Mouse (Mus musculus): ENCODE results near the gene Rmnd1. TPM values are rescaled to one million over a fixed set of nuclear protein-coding genes. Genes with fewer than 3 reads are reported as not detected.

The Rmnd1 gene
- total and polyA plus RNA-seq, 3 experiments, result 51.1 to 67.4 (median 62.0) TPM

GRCm38 (mm10) chr10:4390550-4390949 lies 41.6 kb downstream of the Rmnd1 start:
- no peak overlapping the region for H3K27ac ChIP-seq

GRCm38 (mm10) chr10:4389461-4390112 lies 42.6 kb downstream of the Rmnd1 start:
- Histone ChIP-seq H3K4me1 (ENCODE audit: control insufficient read depth, insufficient read depth, low read length) (peaks cover 26% of the 10 kb centered on the region), H3K4me3 (no peak overlapping the region), H3K79me2 (replicated peaks; ENCODE audit: control insufficient read depth, insufficient read depth, low read length) (peaks cover 10% of the 10 kb centered on the region), H3K36me3 (ENCODE audit: control insufficient read depth, insufficient read depth, low read length) (peaks cover 19% of the 10 kb centered on the region), H3K27ac (no peak overlapping the region), H3K27me3 (ENCODE audit: control insufficient read depth, insufficient read depth, low read length) (no peaks in the 10 kb centered on the region), H3K9ac (ENCODE audit: low read depth, low read length) (no peak overlapping the region)
- intact Hi-C loops (cut with DNase I), result no loop called here
- 18% methylated on average over 5 of the region's 5 CpGs for WGBS
- TF ChIP-seq POLR2A (IDR thresholded peaks at IDR 0.05; ENCODE audit: insufficient read depth, low read depth, low read length), result no peak
- DNase-seq, result no peak

More at GRCm38 (mm10) chr10:4390550-4390949, 41.6 kb downstream of the Rmnd1 start:
- no peak for DNase-seq
- Histone ChIP-seq H3K27me3 (ENCODE audit: control insufficient read depth, insufficient read depth, low read length) (no peaks in the 10 kb centered on the region), H3K4me1 (ENCODE audit: control insufficient read depth, insufficient read depth, low read length) (peaks cover 27% of the 10 kb centered on the region), H3K4me3 (no peak overlapping the region), H3K9ac (ENCODE audit: low read depth, low read length) (no peak overlapping the region), H3K79me2 (replicated peaks; ENCODE audit: control insufficient read depth, insufficient read depth, low read length) (peaks cover 11% of the 10 kb centered on the region), H3K36me3 (ENCODE audit: control insufficient read depth, insufficient read depth, low read length) (peaks cover 19% of the 10 kb centered on the region)
- TF ChIP-seq EP300 (IDR thresholded peaks at IDR 0.05; ENCODE audit: insufficient read depth, low read depth, low read length) (no peak), CTCF (IDR thresholded peaks at IDR 0.05) (no peak), POLR2A (IDR thresholded peaks at IDR 0.05; ENCODE audit: insufficient read depth, low read depth, low read length) (no peak)
- intact Hi-C loops (cut with DNase I), result no loop called here
- WGBS, result 53% methylated on average over 2 of the region's 2 CpGs

GRCm38 (mm10) chr10:4389036-4389435 lies 43.2 kb downstream of the Rmnd1 start:
- 3% methylated on average over 10 of the region's 10 CpGs for WGBS
- Histone ChIP-seq H3K27ac (peak overlapping the region; percentile 100), H3K79me2 (replicated peaks; ENCODE audit: control insufficient read depth, insufficient read depth, low read length) (peaks cover 10% of the 10 kb centered on the region), H3K4me3 (peak overlapping the region; percentile 75), H3K27me3 (ENCODE audit: control insufficient read depth, insufficient read depth, low read length) (no peaks in the 10 kb centered on the region), H3K4me1 (ENCODE audit: control insufficient read depth, insufficient read depth, low read length) (peaks cover 26% of the 10 kb centered on the region), H3K9ac (ENCODE audit: low read depth, low read length) (peak overlapping the region; percentile 59), H3K36me3 (ENCODE audit: control insufficient read depth, insufficient read depth, low read length) (peaks cover 18% of the 10 kb centered on the region)
- intact Hi-C loops (cut with DNase I), result no loop called here
- no peak for DNase-seq
- TF ChIP-seq POLR2A (IDR thresholded peaks at IDR 0.05; ENCODE audit: insufficient read depth, low read depth, low read length) (no peak), CTCF (IDR thresholded peaks at IDR 0.05) (no peak), EP300 (IDR thresholded peaks at IDR 0.05; ENCODE audit: insufficient read depth, low read depth, low read length) (no peak)

GRCm38 (mm10) chr10:4388384-4388745 lies 43.8 kb downstream of the Rmnd1 start:
- Histone ChIP-seq H3K9ac (ENCODE audit: low read depth, low read length) (peak overlapping the region; percentile 91), H3K4me3 (peak overlapping the region; percentile 75), H3K4me1 (ENCODE audit: control insufficient read depth, insufficient read depth, low read length) (peaks cover 26% of the 10 kb centered on the region), H3K36me3 (ENCODE audit: control insufficient read depth, insufficient read depth, low read length) (peaks cover 16% of the 10 kb centered on the region), H3K27me3 (ENCODE audit: control insufficient read depth, insufficient read depth, low read length) (no peaks in the 10 kb centered on the region), H3K79me2 (replicated peaks; ENCODE audit: control insufficient read depth, insufficient read depth, low read length) (peaks cover 10% of the 10 kb centered on the region), H3K27ac (peak overlapping the region; percentile 100)
- intact Hi-C loops (cut with DNase I), result no loop called here
- no peak for DNase-seq
- TF ChIP-seq EP300 (IDR thresholded peaks at IDR 0.05; ENCODE audit: insufficient read depth, low read depth, low read length) (no peak), POLR2A (IDR thresholded peaks at IDR 0.05; ENCODE audit: insufficient read depth, low read depth, low read length) (peak; percentile 33; the same call in 1 of the 2 replicates)
- WGBS, result under 1% methylated on average over 19 of the region's 19 CpGs

- WGBS, result under 1% methylated on average over 67 of the region's 87 CpGs
- no peak for TF ChIP-seq POLR2A (IDR thresholded peaks at IDR 0.05; ENCODE audit: insufficient read depth, low read depth, low read length)
- TF ChIP-seq CTCF (IDR thresholded peaks at IDR 0.05), result no peak
- no peak for TF ChIP-seq EP300 (IDR thresholded peaks at IDR 0.05; ENCODE audit: insufficient read depth, low read depth, low read length)
- peak within 1 kb of the TSS; percentile 100 for H3K27ac ChIP-seq
- peak; percentile 73 to 79 for DNase-seq
- H3K4me1 ChIP-seq (ENCODE audit: control insufficient read depth, insufficient read depth, low read length), result peaks cover 24% of the 10 kb centered on the region
- H3K4me3 ChIP-seq, result peak within 1 kb of the TSS; percentile 75
- H3K9ac ChIP-seq (ENCODE audit: low read depth, low read length), result peak within 1 kb of the TSS; percentile 91
- no peaks in the 10 kb centered on the region for H3K27me3 ChIP-seq (ENCODE audit: control insufficient read depth, insufficient read depth, low read length)
- peaks cover 8% of the 10 kb centered on the region for H3K79me2 ChIP-seq (replicated peaks; ENCODE audit: control insufficient read depth, insufficient read depth, low read length)
- intact Hi-C loops (cut with DNase I), result loop anchor here (1.0 kb wide), 1 partner anchor 44 kb away; the partner anchor contains the start of genes Armt1 and Rmnd1
- peaks cover 16% of the 10 kb centered on the region for H3K36me3 ChIP-seq (ENCODE audit: control insufficient read depth, insufficient read depth, low read length)
These were observed 44.3 kb downstream of the Rmnd1 start, which contains the start of gene Zbtb2 for GRCm38 (mm10) chr10:4387701-4388383. Gene Zbtb2, minus strand, starts transcription at chr10:4388108.
